Mouse (Mus musculus): ENCODE data around the gene Ogdh.
A peak's percentile ranks its signal among the peaks of the same experiment; 100 is the strongest.
"Not testable (repeated sequence)": the region's sequence is repeated elsewhere in the genome, so short reads cannot be mapped to it uniquely, and the experiment has no call there.

Ogdh gene

DNA sequence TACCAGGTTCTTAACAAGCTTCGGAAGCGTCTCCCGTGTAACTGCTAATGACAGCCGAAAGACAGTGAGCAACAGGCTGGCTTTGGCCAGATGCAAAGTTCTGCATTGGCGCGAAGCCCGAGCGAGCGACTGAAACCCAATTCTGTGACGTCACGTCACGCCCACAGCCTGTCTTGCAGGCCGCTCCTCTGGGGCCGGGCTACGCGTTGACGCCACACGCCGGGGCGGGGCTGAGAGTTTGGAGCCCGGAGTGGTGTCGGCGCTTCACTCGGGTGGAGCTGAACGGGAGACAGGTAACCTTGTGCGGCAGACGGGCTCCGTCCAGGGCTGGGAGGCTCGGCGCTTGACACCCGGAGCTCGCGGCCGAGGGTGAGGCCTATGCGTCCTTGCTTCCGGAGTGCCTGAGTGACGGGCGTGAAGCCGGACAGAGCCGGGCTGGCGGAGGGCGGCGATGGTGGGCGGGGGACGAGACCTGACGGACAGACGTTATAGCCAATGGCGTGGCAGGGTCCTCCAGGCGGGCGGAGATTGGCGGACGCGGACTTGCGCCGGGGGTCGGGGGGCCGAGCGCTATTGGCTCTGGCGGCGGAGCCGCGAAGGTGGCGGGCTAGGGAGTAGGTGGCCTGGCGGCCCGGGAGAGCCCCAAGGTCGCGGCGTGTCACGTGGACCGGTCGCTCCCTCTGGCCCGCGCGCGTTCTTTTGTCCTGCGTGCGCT, at the start of gene Ogdh:
Ogdh (plus strand) TSS at position 233 of the 715 bp plus-strand sequence.
- DNase-seq (ENCODE audit: low spot score in 2 of 2): peak; percentile 96 to 99

DNA sequence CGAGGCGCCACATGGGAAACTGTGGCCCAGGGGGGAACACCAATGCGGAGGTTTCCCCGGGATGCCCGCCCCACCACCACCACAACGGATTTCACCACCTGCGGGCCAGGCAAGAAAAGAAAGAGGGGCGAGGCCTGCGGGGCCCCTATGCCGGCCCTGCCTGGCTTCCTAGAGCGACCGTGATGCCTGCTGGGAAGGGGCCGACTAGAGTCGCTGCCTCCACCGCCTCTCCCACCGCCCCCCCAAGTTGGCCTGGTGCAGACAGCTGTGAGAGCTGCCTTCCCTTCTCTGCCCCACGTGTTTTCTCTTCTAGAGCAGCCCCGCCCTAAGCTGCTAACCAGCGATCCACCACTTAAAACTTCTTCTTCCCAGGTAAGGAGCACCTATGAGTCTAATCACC, 46.7 kb upstream of the Ogdh start:
- DNase-seq (ENCODE audit: low spot score in 2 of 2): no peak

DNA sequence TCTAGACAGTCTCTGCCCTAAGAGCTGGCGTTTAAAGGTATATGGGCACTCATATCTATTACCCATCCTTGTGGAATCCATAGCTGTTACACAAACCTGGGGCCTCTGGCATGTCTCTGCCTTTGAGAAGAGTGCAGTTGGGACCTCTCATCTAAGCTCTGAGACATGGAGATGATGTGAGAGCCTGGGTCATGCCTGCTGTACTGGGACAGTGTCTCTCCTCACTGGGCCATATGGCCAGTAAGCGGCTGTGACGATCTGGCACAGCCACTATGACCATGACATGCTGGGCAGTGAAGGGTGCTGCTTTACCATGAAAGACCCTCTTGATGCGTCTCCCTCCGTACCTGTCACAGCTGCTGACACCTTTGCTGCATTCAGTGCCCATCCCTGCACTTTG, 39.2 kb upstream of the Ogdh start:
- no peak for DNase-seq (ENCODE audit: low spot score in 2 of 2)

DNA sequence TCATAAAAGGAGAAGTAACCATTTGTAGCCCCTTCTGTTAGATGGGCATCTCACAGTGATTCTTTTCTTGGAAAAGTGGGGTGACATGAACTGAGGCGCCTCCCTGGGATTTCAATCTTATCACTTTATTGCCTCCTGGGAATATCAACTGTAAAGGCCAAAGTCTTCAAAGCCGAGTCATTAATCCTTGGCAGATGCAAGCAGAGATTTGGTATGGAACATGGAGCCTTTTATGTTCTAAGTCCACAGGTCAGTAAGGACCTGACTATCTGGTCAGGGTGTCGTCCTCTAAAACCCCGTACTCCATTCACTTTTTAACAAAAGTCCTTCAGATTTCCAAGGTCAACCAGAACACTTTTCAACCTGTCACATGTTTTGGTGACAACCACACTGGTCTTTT, 38.6 kb upstream of the Ogdh start:
- no peak for DNase-seq (ENCODE audit: low spot score in 2 of 2)

DNA sequence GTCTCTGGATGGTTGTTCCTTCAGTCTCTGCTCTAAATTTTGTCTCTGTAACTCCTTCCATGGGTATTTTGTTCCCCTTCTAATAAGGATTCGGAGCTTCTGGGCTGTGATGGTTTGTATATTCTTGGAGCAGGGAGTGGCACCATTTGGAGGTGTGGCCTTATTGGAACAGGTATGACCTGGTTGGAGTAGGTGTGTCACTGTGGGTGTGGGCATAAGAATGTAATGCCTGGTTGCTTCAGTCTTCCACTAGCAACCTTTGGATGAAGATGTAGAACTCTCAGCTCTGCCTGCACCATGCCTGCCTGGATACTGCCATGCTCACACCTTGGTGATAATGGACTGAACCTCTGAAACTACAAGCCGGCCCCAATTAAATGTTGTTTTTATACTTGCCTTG, 36.8 kb upstream of the Ogdh start:
- not testable (repeated sequence) for DNase-seq (ENCODE audit: low spot score in 2 of 2)

DNA sequence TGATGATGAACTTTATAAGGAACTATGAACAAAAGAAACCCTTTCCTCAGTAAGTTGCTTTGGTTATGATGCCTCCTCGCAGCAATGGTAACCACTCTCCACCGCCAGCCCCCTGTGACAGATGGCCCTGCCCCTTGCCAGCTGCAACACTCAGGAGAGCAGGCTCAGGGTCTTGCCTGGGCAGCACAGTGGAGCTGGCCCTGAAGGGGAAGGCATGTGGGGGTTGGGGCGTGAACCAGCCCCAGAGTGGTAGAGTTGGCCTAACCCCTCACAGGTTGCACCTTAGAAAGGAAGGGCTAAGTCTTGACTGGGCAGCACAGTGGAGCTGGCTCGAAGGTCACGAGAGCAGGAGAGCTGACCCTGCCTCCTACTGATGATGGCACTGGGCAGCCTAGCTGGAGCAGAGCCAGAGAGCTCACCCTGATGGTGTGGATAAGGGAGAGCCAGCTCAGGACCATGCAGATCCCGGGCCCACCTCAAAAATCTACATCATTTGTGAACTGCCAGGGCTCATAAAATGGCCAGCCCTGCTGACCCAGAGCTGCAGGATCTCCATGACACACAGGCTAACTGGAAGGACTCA, 34.9 kb upstream of the Ogdh start:
- no peak for DNase-seq (ENCODE audit: low spot score in 2 of 2)

DNA sequence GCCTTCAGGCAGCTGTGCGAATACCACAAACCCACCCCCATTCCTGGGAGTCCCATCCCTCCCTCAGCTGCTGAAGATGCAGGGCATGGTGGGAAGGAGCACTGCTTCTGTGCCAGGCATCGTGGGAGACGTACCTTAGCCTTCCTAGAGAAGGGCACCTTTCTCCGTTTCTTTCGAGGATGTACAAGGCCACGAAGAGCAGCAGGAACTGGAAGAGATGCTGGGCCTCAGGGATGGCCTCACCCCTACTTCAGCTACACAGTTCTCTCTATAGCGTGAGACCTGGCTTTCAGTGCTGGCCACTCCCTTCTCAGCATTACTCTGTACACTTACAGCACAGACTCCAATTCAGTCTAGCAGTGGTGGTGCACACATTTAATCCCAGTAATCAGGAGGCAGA, 32.0 kb upstream of the Ogdh start:
- DNase-seq (ENCODE audit: low spot score in 2 of 2): no peak

DNA sequence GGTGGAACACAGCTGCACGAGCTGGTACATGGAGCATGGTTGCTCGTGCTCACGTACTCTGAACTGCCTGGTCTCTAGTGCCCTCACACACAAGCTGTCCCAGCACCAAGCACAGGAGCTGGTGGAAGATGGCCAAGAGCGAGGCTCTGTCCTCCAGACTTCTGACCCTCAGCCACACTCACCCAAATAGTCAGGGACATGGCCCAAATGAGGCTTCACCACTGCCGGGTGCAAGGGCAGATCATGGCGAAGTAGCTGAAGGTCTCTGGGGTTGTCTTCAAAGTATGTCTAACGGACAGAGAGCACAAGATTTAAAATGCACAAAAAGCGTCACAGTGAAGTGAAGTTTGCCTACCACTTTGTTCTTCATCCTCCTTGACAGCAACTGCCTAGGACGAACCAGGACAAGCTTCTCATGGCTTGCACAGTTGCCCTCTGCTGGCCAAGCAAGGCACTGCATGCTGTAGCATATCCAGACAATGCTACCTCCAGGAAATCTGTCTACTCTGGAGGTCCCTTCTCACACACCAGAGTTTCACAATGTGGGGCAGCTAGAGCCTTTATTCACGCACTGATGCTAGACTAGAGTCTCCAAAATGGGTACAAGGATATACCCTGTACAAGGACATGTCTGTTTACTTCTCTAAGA, 29.9 kb upstream of the Ogdh start:
- peak in 1 of 2 experiments; percentile 60 for DNase-seq (ENCODE audit: low spot score in 2 of 2)

DNA sequence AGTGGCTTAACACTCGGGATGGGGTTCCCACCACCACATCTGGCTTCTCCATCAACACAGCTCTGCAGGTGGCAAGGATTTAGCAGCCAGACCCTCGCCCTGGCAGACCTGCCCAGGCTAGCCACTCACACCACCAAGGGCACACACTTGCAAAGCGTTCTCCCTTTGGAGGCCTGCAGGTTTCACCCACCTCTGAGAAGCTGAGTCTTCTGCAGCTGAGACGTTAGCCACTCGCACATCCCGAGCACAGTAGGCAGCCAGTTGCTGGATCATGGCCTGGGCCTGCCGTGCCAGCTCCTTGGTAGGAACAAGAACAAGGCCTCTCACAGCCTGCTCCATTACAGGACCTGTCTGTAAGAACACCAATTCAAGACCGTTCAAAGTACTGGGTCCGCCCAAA, 24.8 kb upstream of the Ogdh start:
- DNase-seq (ENCODE audit: low spot score in 2 of 2): no peak

DNA sequence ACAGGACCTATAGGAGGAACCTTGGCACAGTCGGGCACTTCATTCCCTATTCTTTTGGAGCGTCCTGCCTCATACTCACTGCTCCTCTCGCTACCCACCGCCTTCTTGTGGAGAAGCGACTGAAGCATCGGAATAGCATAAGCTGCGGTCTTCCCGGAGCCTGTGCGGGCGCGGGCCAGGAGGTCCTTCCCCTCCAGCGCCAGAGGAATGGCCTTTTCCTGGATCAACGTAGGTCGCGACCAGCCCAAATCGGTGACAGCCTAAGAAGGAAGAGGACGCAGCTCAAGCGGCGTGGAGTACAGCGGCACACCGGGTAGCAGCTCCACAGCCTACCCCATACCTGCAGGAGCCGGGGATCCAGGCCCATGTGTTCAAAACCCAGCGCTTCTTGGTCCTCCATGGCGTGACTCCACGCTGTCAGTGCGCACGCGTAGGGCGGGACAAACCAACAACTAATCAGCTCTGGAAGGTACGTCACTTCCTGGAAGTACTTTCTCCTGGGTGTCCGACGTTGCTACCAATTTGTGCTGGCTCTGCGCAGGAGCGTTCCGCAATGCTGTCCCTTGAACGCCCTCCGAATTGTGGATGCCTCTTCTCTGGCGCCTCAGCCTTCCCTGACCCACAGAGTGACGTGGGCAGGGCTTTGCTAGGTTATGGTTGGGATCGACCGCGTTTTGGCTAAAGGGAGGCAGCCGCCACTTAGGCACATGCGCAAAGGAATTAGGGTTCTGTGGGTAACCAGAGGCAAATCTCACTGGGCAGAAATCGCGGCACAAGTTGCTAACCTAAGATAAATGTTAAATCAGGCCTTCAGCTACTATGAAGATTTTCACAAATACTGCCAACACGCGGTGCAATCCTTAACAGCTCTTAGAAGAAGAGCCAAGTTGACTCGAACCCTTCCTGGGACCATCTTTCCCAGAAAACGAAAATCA, 23.8 kb upstream of the Ogdh start, which contains the start of gene Ddx56:
Ddx56 (minus strand) TSS at position 453 of the 935 bp plus-strand sequence.
- DNase-seq (ENCODE audit: low spot score in 2 of 2): peak; percentile 83 to 88

DNA sequence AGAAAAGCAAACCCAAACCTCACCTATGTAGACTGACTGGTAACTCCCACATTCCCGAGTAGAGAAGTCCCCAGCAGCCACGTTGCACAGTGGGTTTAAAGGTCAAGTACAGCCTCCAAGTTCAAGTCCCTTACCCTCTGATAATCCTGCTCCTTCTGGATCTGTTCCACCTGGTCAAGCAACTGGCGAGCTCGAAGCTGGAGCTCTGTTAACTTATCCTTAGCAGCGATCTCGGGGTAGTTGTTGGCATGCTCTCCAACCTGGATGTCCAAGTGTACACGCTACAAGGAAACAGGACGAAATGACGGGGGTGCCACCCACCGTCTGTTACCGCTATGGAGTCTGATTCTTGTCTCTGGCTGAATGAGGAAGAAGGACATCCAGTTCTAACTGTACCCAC, 17.8 kb upstream of the Ogdh start:
- no peak for DNase-seq (ENCODE audit: low spot score in 2 of 2)

DNA sequence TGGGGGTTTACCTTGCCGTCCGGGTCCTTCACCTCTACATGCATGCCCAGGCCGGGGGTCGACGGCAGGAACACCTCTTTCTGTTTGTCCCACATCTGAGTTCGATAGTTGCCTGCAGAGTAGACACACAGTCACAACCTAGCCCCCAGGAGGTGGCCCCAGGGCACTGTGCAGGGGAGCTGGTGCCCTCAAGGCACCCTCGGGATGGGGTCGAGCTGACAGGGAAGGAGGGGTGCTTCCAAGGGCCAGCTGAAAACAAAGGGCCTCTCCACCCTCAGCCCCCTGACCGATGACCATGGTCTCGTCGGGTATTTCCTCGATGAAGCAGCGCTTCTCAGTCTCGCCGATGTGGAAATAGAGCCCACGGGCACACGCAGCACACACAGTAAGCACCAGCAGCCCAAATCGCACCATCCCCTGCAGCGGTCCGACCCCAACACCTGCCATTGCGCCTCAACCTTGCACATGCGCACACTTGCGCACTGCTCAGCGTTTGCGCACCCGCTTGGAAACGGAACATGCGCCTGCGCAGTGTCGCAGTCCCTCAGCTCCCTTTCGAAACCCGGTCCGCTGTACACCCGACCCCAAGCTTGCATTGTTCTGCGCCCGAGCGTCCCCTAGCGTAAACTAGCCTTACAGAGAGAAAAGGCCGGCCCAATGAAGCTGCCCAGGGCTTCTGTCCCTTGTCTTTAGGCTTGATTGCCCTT, 16.9 kb upstream of the Ogdh start, which contains the start of gene Tmed4:
Tmed4 (minus strand) TSS at position 484 of the 707 bp plus-strand sequence.
- DNase-seq (ENCODE audit: low spot score in 2 of 2): peak; percentile 93 to 95

DNA sequence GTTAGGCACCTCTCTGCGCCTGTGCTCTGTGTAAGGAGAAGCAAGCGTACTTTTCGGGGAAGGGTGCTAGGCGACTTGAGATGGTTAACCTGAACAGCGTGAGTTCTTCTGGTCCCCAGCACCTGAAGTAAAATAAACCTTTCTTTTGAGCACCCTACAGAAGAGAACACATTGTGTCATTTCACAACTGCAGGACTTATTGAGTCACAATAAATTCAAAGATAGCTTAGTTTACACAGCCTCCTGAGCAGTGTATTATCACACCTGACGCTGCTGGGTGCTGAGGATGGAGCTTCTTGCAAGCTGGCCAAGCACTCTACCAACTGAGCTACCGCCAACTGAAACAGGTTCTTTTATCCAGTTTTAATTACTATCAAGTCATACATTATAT, 16.3 kb upstream of the Ogdh start:
- no peak for DNase-seq (ENCODE audit: low spot score in 2 of 2)

DNA sequence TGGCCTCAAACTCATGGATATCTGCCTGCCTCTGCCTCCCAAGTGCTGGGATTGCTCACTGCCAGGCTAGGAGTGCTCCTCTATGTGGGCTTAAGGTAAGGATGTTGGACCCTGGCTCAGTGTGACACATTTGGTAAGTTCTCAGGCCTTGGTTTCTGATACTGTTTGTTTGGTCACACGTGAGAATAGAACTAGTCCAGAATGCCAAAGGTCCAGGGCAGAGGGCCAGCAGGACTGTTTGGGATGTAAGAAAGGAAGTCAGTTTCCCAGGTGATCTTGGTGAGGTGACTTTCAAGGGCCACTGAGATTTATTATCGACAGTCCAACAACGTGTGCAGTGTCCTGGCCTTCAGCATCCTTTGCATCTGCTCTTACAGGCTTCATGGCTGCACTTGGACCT, 15.0 kb upstream of the Ogdh start:
- no peak for DNase-seq (ENCODE audit: low spot score in 2 of 2)

DNA sequence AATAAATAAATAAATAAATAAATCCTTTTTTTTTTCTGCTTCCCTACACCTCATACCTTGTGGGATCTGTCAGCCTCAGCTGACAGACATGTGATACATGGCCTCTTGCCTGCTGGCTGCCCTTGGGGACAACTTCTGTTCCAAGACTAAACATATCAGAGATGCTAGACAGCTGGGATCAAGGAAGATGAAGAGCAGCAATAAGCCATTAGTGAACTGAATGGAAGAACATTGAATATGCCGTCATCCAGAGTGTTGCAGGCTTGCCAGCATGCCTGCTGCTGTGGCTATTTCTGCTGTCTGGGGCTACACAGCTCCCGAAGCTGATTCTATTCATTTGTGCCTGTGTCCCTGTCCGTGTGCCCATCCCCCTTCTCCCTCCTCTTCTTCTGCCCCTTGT, 8.5 kb upstream of the Ogdh start:
- no peak for DNase-seq (ENCODE audit: low spot score in 2 of 2)

DNA sequence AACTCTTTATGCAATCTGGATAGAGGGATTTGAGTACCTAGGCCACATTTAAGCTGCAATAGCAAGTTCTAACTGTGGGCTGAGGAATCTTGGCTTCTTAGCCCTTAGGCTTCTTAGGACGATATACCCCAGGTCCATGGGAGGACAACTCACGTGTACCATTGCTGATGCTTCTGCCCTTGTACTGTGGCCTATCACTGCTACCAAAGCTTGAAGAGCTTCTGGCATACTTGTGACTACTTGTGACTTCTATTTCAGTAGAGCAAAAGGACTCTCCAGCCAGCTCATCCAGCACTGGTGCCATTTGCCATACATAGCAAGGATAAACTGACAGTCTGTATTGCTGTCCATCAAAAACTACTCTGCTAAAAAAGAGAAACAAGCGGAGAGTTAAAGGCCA, 1.3 kb upstream of the Ogdh start:
- no peak for DNase-seq (ENCODE audit: low spot score in 2 of 2)

DNA sequence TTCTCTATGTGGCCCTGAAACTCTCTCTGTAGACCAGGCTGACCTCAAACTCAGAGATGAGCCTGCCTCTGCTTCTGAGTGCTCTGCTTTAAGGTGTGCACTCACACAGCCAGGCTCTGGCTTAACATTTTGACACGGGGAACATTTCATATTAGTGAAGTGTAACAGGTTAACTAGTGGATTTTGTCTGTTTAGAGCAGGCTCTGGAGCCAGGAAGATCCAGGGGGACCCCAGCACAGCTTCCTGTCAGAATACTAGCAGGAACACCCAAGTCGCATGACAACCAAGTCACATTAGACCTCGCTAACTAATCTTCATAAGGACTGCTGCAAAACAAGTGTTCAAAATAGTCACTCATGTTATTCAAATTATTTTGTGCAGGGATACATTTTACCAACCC, 550 bp upstream of the Ogdh start:
- no peak for DNase-seq (ENCODE audit: low spot score in 2 of 2)

DNA sequence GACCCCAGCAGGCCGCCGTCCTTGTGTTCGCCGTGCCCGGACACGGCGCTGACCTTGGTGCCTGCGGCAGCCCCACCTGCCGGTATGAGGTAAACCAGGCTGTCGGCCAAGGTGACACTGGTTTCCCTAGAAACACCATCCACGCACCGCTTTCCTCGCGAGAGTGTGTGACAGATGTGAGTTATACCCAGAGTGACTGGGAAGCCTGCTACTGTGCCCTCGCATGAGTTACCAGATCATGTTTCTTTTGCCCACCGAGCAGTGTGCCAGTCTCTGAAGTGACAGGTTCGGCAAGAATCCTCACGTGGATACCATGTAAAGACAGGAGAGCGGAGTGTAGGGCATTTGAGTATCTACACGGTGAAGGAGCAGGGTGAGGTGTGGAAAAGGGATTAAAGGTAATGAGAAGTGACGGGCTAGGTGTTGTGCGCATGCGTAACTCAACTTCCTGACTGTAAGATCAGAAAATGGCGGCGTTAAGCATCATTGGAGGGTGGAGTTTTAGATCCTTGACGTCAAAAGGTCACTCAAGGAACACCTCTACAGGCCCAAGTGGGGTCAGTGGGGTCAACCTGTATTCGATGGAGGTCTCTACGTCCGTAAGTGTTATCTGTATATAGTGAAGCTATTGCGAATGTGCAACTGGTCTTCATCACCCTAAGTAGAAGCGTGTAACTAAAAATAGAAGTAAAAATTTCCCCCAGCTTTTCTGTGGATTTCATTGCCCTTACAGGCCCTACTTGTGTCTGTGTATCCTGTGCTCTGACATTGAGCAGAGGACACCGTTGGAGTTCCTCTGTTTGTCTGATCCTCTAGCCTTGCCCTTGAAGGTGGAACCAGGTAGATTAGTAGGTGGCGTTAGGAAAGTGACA, 919 bp downstream of the Ogdh start:
- peak; percentile 15 to 85 for DNase-seq (ENCODE audit: low spot score in 2 of 2)

DNA sequence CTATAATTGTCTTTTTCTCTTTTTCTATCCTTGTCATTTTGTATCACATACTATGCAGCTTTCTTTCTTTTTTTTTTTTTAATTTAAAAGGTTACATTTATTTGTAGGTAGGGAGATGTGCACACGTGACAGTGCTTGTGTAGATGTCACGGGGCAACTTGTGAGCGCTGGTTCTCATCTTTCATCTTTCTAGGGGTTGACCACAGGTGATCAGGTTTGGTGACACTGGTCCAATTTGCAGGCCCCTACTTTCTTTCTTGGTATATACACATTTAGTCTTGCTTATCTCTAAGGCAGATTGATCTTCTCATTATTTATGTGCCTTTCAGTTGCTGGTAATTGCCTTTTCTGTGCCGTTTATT, 1.5 kb downstream of the Ogdh start:
- no peak for DNase-seq (ENCODE audit: low spot score in 2 of 2)

DNA sequence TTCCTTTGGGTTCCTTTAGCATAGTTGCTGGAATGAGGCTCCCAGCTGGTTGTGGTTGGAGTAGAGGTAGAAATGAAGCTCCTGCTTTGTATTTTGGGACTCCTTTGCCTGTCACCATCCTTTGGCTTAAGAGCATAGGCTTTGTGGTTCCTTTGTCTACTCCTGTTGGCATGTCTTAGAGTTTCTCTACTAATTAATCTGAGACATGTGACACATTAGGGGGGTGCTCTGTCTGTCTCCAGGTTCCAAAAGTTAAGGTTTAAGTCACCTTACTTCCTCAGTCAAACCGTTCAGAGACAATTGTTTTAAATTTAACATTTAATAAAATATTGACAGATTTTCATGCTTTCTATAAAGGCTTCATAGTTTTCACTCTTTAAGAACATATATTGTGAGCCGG, 2.2 kb downstream of the Ogdh start:
- no peak for DNase-seq (ENCODE audit: low spot score in 2 of 2)
